Mouse (Mus musculus) right cerebral cortex, postnatal 10 days (tissue): ENCODE data around the gene Disp1.

ENCODE experiments used
- DNase-seq, 2 experiments: peaks; one replicate each; pipeline ENCODE4 v3.0.0; 2021; ENCODE audit warnings: low spot score in 2 of 2

The Disp1 gene

DNA sequence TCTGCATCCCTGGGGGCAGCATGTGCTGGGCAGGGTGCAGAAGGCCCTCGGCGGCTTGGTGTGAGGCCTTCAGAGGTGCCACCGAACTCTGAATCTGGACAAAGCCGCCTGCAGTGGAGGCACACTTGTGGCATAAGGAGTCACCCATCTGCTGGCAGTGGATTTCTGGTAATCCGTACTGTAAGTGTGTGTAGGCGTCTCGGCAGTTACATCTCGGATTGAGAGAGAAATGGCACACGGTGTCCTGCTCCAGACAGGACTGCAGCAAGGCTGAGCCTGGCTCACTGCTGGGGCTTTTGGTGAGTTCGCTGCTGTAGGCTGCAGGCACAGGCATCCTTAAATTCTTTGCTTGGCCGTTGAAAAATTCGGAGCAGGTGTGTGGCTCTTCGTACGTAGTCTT, 134.5 kb downstream of the Disp1 start:
- DNase-seq: no peak

DNA sequence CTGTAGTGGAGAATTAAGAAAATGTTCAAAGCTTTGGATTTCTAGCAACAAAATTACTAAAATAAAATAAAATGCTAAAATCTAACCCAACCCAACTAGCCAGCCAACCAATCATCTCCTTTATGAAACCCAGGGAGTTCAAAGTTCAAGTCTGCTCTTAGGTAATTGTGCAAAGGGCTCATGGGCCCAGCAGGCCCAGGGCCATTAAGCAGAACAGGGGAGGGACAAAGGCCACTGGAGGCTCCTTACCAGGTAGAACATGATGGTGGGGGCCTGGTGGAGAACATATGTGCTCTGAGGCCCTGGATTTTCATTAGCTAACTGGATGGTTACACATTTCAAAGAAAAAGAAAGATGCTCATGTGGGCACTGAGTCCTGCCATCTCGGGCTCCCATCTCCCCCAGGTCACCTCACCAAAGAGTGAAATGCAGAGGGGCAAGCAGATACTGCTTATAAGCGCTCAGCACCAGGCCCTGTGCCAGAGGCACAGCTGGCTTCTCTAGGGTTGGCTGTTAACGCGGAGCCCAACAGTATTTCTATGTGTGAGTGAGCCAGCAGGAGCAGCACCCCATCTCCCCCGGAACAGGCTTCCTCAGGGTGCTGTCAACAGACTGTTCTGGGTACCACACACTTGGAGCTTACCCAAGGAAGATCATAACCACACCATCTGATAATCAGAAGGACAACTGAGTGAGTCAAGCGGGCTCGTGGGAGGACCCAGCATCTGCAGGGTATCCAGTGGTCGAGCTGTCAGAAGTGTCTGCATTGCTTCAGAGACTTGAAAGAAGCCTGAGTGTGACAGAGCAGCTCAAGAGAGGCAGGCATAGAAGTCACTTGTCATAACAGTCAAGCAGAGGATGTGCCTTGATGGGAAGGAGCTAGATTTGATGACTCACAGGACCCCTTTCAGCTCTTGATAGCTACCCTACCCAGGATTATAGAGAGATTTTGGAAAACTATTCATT, 137.0 kb downstream of the Disp1 start:
- DNase-seq: peak in 1 of 2 experiments; percentile 42

DNA sequence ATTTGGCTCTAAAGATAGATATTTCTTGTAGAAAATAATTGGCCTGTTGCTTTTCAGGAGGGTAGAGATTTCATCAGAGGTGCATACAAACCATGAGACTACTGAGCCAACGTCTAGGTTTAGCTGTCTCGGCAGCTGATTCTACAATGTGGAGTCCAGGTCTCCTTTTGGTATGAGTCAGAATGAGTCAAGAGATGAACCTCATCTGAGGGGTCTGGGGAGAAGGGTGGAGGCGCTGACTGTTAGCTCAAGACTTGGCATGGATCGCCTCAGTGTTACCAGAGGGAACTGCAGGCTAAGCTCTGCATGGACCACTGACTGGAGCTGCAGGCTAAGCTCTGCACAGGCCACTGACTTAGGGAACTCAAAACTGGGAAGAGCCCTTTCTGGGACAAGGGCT, 138.9 kb downstream of the Disp1 start:
- DNase-seq: no peak

DNA sequence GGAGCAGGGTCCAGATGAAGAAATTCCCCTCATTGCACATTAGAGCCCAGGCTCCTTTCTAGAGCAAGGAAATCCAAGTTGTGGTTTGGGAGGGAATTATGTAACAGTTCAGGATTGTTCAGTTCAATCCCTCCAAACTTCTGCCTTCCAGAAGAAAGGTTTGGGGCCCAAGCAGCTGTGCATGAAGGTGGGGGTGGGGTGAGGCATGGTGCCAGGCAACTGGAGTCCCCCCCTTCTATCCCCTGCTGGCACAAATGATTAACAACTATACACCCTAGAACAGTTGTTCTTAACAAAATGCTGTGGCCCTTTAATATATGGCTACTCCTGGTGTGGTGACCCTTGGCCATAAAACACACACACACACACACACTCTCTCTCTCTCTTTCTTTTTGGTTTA, 140.2 kb downstream of the Disp1 start:
- no peak for DNase-seq

DNA sequence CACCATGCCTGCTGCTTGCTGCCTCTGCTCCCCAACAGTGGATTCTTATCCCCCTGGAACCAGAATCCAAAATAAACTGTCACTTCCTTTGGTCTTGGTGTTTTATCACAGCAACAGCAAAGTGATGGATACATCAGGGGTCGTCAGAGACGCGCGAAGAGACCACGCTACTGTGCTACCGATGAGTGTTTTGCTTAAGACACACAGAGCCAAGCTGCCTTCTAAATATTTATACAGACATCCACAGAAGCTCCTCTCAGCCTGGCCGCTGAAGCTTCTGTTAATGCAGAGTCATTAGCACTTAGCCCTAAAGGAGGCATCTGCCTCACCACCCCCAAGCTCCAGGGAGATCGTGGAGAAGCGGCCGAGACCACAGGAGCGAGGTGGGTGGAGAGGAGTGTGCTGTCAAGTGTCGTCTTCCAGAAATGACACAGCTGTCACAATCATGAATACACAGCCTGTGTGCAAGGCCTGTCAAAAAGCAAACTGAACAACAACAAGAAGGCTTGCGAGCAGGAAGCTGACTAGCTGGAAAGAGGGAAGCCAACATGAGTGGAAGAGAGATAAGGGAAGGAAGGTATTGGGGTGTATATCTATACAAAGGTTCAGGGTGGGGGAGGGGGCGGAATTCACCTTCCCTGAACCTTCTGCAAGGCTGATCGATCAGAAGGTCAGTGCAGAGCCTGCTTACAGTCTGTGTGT, 146.1 kb downstream of the Disp1 start:
- peak; percentile 39 to 51 for DNase-seq

DNA sequence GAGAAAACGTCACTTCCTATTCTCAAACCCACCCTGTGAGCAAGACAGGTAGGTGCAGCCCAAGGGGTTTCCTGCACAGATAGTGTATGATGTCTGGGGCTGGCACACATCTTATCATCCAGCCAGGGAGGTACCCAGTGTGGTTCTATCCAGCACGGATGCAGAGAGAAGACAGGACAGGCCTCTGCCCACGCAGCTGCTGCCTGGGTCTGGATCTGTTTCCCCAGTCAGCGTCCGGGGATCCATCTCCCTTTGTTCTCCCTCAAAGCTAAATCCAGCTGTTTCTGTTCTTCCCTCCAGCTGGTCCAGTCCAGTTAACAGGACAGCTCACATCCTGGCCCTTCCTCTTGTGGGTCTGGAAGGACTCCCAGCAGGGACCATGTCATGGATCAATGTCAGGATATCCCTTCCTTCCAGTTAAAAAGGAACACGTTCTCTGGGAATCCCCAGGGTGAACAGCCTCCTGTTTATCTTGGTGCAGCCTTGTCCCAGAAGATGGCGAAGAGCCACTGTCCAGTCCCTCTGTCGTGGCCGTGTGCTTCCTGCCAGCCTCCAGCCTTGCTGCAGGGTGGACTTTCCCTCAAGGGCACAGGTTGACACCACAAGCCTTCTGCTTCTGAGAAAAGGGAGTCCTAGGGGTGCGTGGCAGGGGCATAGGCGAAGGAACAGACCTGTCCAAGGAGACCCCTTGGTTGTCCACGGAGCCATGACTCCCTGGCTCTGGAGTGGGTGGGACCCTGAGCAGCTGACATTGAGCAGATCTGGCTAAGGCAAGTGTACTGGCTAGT, 148.9 kb downstream of the Disp1 start:
- no peak for DNase-seq

DNA sequence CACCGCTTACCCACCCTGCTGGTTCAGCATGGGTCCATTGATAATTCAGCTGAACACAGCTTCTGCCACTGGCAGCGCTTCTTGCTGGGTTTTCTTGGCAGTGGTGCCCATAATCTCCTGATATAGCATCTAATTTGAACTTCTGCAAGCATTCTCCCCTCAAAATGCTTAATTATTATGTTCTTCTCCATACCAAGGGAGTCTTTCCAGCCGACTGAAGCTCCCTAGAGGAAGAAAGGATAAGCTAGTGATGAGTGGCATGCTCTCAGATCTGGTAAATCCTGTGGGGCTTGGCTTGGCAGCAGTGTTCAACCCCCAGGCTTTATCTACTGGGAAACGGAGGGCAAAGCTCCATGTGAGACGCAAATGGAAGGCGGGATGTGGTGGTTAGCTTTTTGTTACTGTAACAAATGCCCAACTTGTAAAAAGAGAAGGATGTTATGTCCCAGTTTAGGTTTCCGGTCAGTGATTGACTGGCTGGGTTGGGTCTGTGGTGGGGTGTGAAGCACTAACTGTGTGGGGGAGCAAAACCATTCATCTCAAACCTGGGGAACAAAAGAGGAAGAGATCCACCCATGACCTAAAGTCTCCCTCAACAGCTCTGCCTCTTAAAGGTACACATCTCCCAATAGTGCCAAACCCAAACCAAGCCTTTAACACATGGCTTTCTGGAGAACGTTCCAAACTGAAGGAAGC, 151.2 kb downstream of the Disp1 start:
- no peak for DNase-seq

DNA sequence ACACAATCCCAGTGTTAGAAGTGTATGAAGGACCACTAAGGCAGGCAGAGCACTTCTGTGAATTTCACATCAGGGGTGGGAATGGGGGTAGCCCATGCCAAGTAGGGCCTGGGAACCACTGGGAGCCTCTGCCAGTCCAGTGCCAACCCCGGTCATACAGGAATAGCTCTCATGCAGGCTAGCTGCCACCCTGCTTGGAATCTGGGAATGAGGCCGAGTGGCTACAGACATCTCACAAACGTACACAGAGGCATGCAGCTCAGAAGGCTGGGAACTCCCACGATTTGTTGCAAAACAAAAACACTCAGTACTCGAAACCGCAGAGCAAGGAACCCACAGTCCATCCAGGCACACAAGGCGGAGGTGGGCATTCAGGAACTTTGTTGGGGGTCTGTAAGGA, 153.5 kb downstream of the Disp1 start:
- DNase-seq: no peak

DNA sequence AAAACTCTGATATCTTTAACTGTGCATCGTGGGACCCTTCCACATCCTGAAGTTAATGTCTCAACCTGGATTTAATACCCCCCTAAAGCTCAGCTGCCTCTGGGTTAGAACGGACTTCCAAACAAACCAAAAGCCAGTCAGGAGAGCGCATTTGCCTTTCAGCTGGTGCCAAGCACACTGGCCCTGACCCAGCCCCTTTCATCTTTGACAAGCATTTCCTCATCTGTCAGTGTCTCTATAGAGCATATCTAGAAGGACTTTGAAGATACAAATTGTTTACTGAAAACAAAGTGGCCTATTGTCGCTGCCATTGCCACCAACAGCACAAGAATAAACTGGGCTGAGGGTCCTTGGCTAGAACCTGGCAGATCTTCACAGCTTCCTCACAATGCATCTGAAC, 154.3 kb downstream of the Disp1 start:
- no peak for DNase-seq

DNA sequence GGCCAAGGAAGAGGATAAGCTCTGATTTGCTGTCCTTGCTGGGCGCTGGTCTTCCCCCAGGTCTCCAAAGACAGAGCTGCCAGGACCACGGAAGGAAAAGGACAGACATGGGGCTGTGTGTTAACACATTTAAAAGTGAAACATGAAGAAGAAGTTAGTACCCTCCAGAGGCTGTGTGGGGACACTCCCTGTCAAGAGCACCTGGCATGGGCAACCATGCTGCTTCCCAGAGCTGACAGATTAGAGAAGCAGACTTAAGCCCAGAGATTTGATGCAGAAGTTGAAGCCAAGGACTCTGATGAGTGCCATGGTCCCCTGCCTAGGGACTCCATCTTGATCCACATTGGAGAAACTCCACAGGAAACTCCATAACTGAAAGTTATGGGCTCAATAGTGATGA, 160.7 kb downstream of the Disp1 start:
- no peak for DNase-seq

DNA sequence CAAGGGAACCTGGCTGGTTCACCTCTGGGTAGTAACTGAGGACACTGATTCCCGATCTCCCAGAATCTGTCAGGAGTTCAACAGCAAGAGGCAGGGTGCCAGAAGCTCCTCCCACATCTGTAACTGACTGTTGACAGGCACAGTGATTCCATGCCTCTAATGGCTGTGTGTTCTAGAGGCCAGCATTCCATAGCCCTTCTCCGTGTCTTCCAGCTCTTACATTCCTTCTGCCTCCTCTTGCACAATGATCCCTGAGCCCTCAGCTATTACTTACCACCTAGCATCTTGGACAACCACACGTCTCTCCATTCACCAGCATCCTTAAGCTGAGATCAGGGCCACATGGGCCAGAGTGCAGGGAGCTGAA, 165.1 kb downstream of the Disp1 start:
- no peak for DNase-seq

DNA sequence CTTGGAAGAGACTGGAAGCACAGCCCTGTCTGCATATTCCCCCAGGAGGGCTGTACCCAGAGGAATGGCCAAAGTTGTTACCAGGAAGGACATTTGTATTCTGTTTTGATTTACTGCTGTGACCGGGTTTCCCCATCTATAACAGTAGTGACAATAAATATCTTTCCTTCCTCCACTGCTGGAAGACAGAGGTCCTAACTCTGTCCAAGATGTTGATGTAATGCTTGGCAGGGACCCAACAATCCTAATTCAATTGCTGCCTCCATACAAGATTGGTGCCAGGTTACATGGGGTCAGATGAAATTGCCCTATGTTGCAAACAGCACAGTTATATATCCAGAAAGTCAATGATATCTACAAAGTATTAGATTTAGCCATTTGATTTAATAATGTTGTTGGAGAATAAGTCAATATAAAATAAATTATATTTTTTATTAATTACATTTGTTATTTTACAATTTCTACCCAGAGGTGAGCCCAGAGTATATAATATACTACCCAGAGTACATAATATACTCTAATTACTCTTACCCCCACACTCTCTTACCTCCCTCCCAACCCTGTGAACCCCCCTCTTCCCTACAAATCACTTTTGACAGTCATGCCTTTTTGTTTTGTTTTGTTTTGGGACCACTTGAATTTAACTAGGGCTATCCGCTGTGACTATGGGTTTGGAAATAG, 165.6 kb downstream of the Disp1 start:
- DNase-seq: no peak

DNA sequence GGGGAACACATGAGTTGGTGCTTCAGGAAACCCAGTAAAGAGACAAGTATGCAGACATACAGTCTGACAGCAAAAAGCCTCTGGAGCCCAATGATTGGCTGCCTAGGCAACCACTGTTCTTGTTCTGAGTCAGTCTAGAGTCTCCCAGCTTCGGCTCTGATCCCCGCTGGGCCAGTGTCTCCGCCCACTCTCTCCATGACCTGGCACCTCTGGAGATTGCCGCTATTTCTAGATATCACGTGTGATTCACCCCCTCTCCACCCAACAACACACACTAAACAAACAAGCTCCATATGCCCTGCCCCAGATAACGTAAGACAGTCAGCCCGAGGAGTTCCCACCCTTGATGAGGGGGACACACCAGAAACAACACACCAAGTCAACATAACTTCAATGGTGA, 168.7 kb downstream of the Disp1 start:
- no peak for DNase-seq

DNA sequence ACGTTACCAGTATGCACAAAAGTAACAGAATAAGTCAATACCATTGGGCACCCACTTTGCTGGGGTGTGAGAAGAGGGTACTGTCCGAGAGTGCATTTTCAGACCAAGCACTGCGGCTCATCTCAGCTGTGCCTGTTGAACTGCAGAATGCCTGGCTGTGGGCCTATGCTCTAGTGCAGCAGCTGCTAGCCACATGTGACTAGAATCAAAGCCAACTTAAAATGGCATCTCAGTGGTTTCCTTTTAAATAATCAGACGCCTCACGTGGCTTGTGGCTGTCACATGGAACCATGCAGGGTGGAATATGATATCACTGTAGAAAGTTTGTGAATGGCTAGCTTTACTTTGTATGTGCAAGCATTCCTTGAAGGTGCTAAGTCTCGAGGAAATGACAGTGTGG, 172.0 kb downstream of the Disp1 start:
- peak; percentile 45 to 47 for DNase-seq

DNA sequence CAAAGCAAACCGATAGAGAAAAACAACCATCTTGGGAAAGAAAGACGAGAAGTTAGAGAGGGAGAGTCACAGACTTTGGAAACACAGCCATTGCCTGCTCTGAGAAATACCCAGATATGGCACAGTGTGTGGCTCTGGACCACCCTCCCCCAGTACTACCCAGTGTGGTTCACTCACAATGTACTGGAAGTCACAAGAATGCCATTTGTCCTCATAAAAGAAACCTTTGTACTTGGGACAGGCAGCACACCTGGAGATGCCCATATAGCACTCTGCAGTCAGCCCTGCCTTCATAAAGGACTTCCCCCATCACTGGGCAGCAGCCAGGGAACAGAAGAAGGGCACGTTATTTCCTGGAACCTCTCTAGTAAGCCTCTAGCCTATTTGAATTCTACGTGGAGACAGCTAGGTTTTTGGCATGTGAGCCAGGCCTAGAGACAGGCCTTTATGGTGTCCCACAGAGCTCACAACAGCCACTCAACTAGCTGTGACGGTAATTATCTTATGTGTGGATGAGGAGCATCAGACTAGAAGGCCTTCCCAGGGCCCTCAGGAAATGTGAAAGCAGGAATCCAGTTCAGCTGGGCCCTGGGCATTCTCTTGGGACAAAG, 173.3 kb downstream of the Disp1 start:
- DNase-seq: no peak

DNA sequence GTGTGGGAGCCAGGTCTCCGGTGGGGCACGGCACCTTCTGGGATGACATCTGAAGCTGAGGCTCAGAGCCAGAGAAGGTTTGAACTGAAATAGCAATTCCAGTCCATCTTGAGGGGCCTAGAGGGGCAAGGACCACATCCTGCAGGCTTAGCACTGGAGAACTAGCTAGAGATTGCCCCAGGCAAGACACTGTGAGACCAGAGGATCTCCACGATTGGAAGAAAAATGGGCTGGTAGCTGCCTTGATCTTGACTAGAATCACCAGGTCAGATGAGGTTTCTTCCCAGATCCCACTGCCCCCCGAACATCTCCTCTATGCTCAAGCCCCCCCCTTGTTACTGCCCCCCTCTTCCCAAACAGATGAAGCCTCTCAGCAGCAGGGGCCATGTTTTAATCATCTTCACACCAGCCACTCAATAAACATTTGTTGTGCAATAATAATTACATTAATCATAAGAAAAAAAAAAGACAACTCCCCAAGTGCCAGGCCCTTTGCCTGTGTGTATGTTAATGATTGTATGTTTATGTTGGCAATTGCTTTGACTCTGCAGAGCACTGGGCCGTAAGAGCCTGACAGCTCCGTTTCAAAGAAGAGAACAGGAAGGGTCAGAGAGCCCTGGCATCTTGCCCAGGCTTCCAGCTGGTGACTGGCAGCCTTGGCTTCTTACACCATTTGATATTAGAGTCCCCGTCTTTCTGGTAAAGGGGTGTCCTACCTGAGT, 174.0 kb downstream of the Disp1 start:
- peak in 1 of 2 experiments; percentile 65 for DNase-seq

DNA sequence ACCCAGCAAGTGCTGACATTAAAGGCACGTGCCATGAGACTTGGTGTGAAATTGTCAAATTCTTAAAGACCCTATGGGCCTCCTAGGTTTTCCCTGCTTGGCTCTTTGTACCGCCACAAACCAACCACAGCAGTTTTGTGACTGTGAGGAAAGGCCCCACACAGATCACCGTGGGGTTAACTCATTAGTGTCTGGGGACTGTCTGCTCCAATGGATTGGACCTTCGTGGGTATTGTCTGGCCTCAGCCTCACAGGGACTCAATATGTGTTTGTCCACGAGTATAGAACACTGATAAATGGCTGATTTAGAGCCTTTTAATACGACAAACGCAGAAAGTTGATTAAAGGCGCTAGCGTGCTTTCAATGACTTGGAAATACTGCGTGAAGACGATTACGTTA, 175.2 kb downstream of the Disp1 start:
- no peak for DNase-seq

DNA sequence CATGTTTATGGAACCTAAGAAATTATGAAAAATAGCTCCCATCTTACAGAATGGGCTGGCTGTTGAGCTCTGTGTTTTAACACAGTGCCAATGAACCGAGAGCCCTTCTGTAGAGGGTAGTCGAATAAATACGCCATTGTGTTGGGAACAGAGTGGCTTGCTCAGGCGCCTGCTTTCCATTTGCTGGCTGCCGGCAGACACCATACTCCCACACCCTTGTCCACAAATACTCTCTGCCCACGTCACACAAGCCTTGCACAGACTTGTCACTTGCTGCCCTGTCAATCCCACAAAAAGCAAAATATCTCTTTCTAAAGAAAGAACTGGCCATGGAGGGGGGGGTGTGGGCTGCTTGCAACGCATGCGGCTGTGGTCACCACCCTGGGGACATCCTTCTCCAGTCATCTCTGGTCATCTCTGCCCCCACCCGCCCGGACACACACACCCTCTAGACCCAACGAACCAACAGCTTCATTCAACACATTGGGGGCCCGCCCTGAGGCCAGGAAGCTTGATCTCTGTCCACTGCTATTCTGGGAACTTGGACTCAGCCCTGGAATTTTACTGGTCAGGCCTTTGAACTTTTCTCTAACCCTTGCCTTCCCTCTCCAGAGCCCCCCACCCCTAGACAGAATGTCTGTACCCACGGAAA, 178.0 kb downstream of the Disp1 start:
- DNase-seq: peak; percentile 58 to 80

DNA sequence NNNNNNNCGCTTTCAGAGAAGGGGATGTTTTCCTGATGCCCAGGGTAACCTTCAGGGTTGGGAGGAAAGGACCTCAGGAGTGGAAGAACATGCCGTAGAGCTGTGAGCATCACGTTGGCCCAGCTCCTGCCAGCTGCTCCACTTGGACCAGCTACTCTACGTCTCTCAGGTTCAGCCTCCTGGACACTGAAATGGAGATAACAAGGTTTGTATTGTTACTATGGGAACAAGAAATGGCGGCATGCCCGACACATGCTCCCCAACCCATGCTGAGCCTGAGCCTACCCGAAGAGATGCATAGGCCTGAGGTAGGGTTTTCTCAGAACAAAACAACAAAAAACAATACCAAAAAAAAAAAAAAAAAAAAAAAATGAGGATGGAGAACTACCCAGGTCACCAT, 179.6 kb downstream of the Disp1 start:
- no peak for DNase-seq
